Mouse (Mus musculus) forebrain, embryonic 15.5 days (tissue): ENCODE data around the gene Gpam. TPM values are rescaled to one million over a fixed set of nuclear protein-coding genes. Genes with fewer than 3 reads are reported as not detected.

Experiments used
- ATAC-seq: fragments of 200-750 bp; cut with Nextera tagmentation; replicated peaks from 2 replicates; pipeline ENCODE4 v1.8.0; 2017; ENCODE audit warnings: mild to moderate bottlenecking, moderate TSS enrichment, moderate library complexity
- H3K27ac ChIP-seq: fragments of 300-500 bp; sonication (generic); replicated peaks from 2 replicates; pipeline ENCODE4 v1.5.1; 2015; ENCODE audit warnings: mild to moderate bottlenecking, inconsistent platforms
- H3K27me3 ChIP-seq: fragments of 300-500 bp; sonication (generic); 2 replicates; pipeline ENCODE4 v1.6.1; 2015; ENCODE audit warnings: inconsistent platforms
- H3K36me3 ChIP-seq: fragments of 300-500 bp; sonication (generic); 2 replicates; pipeline ENCODE4 v1.6.1; 2015; ENCODE audit warnings: mild to moderate bottlenecking, inconsistent platforms
- H3K4me1 ChIP-seq: fragments of 300-500 bp; sonication (generic); 2 replicates; pipeline ENCODE4 v1.6.1; 2015; ENCODE audit warnings: inconsistent platforms
- H3K4me2 ChIP-seq: fragments of 300-500 bp; sonication (generic); replicated peaks from 2 replicates; pipeline ENCODE4 v1.6.1; 2015; ENCODE audit warnings: mild to moderate bottlenecking, inconsistent platforms
- H3K4me3 ChIP-seq: fragments of 300-500 bp; sonication (generic); 2 replicates; pipeline ENCODE4 v1.5.1; 2015; ENCODE audit warnings: mild to moderate bottlenecking, inconsistent platforms
- H3K9ac ChIP-seq: fragments of 300-500 bp; sonication (generic); replicated peaks from 2 replicates; pipeline ENCODE4 v1.6.1; 2015; ENCODE audit warnings: mild to moderate bottlenecking, inconsistent platforms
- H3K9me3 ChIP-seq: fragments of 300-500 bp; sonication (generic); 2 replicates; pipeline ENCODE4 v1.6.1; 2016; ENCODE audit warnings: inconsistent platforms
- WGBS: fragments of 180-500 bp; shearing (Covaris S2); methylation state at CpG from one replicate; pipeline ENCODE4 v1.1.7; 2015; ENCODE audit warnings: mixed read lengths; 5-methylcytosine and 5-hydroxymethylcytosine counted together
- polyA plus RNA-seq: library from polyadenylated mRNA; unstranded; fragments of >200 nt; fragmentation: Nextera tagmentation; extraction: Ambion mirVana; gene quantifications from 2 replicates; pipeline ENCODE4 v1.2.1, GENCODE M21; 2015

Gpam gene
- polyA plus RNA-seq, 1 experiment from 2014 or later: 22.1 TPM

GRCm38 (mm10) chr19:55117991-55118390 is 9.0 kb downstream of the Gpam start:
- Histone ChIP-seq H3K4me1 (peaks cover 12% of the 10 kb centered on the region; the same call in 1 of the 2 replicates), H3K4me2 (no peak overlapping the region), H3K27me3 (no peaks in the 10 kb centered on the region), H3K4me3 (no peak overlapping the region), H3K36me3 (no peaks in the 10 kb centered on the region), H3K9me3 (no peaks in the 10 kb centered on the region), H3K27ac (no peak overlapping the region), H3K9ac (no peak overlapping the region)
- no peak for ATAC-seq
- WGBS: 93% methylated on average over 3 of the region's 3 CpGs

- Histone ChIP-seq H3K4me2 (no peak overlapping the region), H3K27ac (no peak overlapping the region), H3K9ac (no peak overlapping the region), H3K27me3 (no peaks in the 10 kb centered on the region), H3K9me3 (no peaks in the 10 kb centered on the region), H3K4me3 (no peak overlapping the region), H3K36me3 (no peaks in the 10 kb centered on the region), H3K4me1 (0 out of 2 replicates have a peak, but pooled peaks cover 9% of the 10 kb centered on the region)
- WGBS: 67% methylated on average over 6 of the region's 6 CpGs
- no peak for ATAC-seq
Observed at GRCm38 (mm10) chr19:55117059-55117815, 9.8 kb downstream of the Gpam start.

- Histone ChIP-seq H3K4me1 (0 out of 2 replicates have a peak, but pooled peaks cover 2% of the 10 kb centered on the region), H3K27me3 (no peaks in the 10 kb centered on the region), H3K4me2 (no peak overlapping the region), H3K27ac (no peak overlapping the region), H3K9ac (no peak overlapping the region), H3K4me3 (no peak overlapping the region), H3K9me3 (no peaks in the 10 kb centered on the region), H3K36me3 (no peaks in the 10 kb centered on the region)
- 87% methylated on average over 4 of the region's 4 CpGs for WGBS
- ATAC-seq: no peak
Observed at GRCm38 (mm10) chr19:55115532-55115931, 11.5 kb downstream of the Gpam start.

- no peak for ATAC-seq
- H3K4me3 ChIP-seq: no peak overlapping the region
- WGBS: 90% methylated on average over 5 of the region's 5 CpGs
- no peaks in the 10 kb centered on the region for H3K27me3 ChIP-seq
- no peak overlapping the region for H3K4me2 ChIP-seq
- H3K36me3 ChIP-seq: no peaks in the 10 kb centered on the region
- H3K9me3 ChIP-seq: no peaks in the 10 kb centered on the region
- no peaks in the 10 kb centered on the region for H3K4me1 ChIP-seq
- H3K9ac ChIP-seq: no peak overlapping the region
- H3K27ac ChIP-seq: no peak overlapping the region
Observed at GRCm38 (mm10) chr19:55114825-55115395, 12.1 kb downstream of the Gpam start.

- Histone ChIP-seq H3K4me1 (no peaks in the 10 kb centered on the region), H3K9me3 (no peaks in the 10 kb centered on the region), H3K27ac (no peak overlapping the region), H3K4me3 (no peak overlapping the region), H3K4me2 (no peak overlapping the region), H3K36me3 (no peaks in the 10 kb centered on the region), H3K9ac (no peak overlapping the region), H3K27me3 (no peaks in the 10 kb centered on the region)
- 89% methylated on average over 3 of the region's 3 CpGs for WGBS
- no peak for ATAC-seq
Observed at GRCm38 (mm10) chr19:55107896-55108295, 19.1 kb downstream of the Gpam start.

- ATAC-seq: no peak
- H3K9me3 ChIP-seq: no peaks in the 10 kb centered on the region
- no peak overlapping the region for H3K27ac ChIP-seq
- H3K9ac ChIP-seq: no peak overlapping the region
- no peak overlapping the region for H3K4me2 ChIP-seq
- no peaks in the 10 kb centered on the region for H3K4me1 ChIP-seq
- no peak overlapping the region for H3K4me3 ChIP-seq
- H3K36me3 ChIP-seq: no peaks in the 10 kb centered on the region
- no peaks in the 10 kb centered on the region for H3K27me3 ChIP-seq
- 95% methylated on average over 3 of the region's 3 CpGs for WGBS
Observed at GRCm38 (mm10) chr19:55105969-55106368, 21.1 kb downstream of the Gpam start.

- WGBS: 67% methylated on average over 11 of the region's 11 CpGs
- ATAC-seq: no peak
- Histone ChIP-seq H3K4me1 (peaks cover 14% of the 10 kb centered on the region), H3K9me3 (no peaks in the 10 kb centered on the region), H3K4me3 (no peak overlapping the region), H3K27ac (no peak overlapping the region), H3K4me2 (no peak overlapping the region), H3K27me3 (no peaks in the 10 kb centered on the region), H3K9ac (no peak overlapping the region), H3K36me3 (no peaks in the 10 kb centered on the region)
Observed at GRCm38 (mm10) chr19:55103081-55103830, 23.8 kb downstream of the Gpam start.

GRCm38 (mm10) chr19:55101659-55102058 is 25.4 kb downstream of the Gpam start:
- Histone ChIP-seq H3K27ac (no peak overlapping the region), H3K4me1 (peaks cover 18% of the 10 kb centered on the region), H3K4me3 (no peak overlapping the region), H3K9me3 (no peaks in the 10 kb centered on the region), H3K9ac (no peak overlapping the region), H3K27me3 (no peaks in the 10 kb centered on the region), H3K4me2 (no peak overlapping the region), H3K36me3 (0 out of 2 replicates have a peak, but pooled peaks cover 1% of the 10 kb centered on the region)
- WGBS: 75% methylated on average over 4 of the region's 4 CpGs
- no peak for ATAC-seq

GRCm38 (mm10) chr19:55100227-55101140 is 26.6 kb downstream of the Gpam start:
- WGBS: 69% methylated on average over 2 of the region's 2 CpGs
- Histone ChIP-seq H3K36me3 (peaks cover 8% of the 10 kb centered on the region; the same call in 1 of the 2 replicates), H3K9me3 (no peaks in the 10 kb centered on the region), H3K4me3 (peak overlapping the region; percentile 63), H3K9ac (peak overlapping the region; percentile 97), H3K27me3 (no peaks in the 10 kb centered on the region), H3K4me1 (peaks cover 18% of the 10 kb centered on the region), H3K4me2 (peak overlapping the region; percentile 97), H3K27ac (peak overlapping the region; percentile 89; the same call in 1 of the 2 replicates)
- no peak for ATAC-seq

- Histone ChIP-seq H3K27ac (peak overlapping the region; percentile 89), H3K27me3 (no peaks in the 10 kb centered on the region), H3K9me3 (no peaks in the 10 kb centered on the region), H3K4me3 (peak overlapping the region; percentile 63), H3K9ac (peak overlapping the region; percentile 97), H3K4me1 (peaks cover 18% of the 10 kb centered on the region), H3K4me2 (peak overlapping the region; percentile 97), H3K36me3 (peaks cover 11% of the 10 kb centered on the region; the same call in 1 of the 2 replicates)
- under 1% methylated on average over 60 of the region's 69 CpGs for WGBS
- ATAC-seq: peak; percentile 95
Observed at GRCm38 (mm10) chr19:55099184-55100160, 27.6 kb downstream of the Gpam start.
